Mouse (Mus musculus) myocyte (in vitro differentiated cells): Measurements from ENCODE around the gene Mprip.

Experiments used
- MAX ChIP-seq: IDR thresholded peaks from one replicate; pipeline ENCODE4 v1.6.1; 2011; ENCODE audit warnings: low read depth, mild to moderate bottlenecking, control low read depth
- MYOG ChIP-seq, 3 experiments: IDR thresholded peaks; one replicate each; pipeline ENCODE4 v1.6.1; 2011; ENCODE audit warnings: control low read depth in 2 of 3, low read depth in 2 of 3, mild to moderate bottlenecking in 2 of 3; ENCODE audit not compliant: insufficient read length in 2 of 3, control insufficient read depth in 1 of 3, insufficient read depth in 1 of 3
- POLR2A ChIP-seq: IDR thresholded peaks from one replicate; pipeline ENCODE4 v1.6.1; 2011; ENCODE audit warnings: low read depth, mild to moderate bottlenecking, control low read depth, moderate library complexity; ENCODE audit not compliant: insufficient read length
- POLR2AphosphoS2 ChIP-seq: IDR thresholded peaks from one replicate; pipeline ENCODE4 v1.6.1; 2011; ENCODE audit warnings: low read depth, control low read depth; ENCODE audit not compliant: insufficient read length
- USF1 ChIP-seq: IDR thresholded peaks from one replicate; pipeline ENCODE4 v1.6.1; 2011; ENCODE audit warnings: low read depth, mild to moderate bottlenecking, control low read depth, moderate library complexity

GRCm38 (mm10) chr11:59769307-59769706, 108.2 kb downstream of the Mprip start:
- no peak for TF ChIP-seq POLR2A
- no peak for TF ChIP-seq USF1
- no peak for TF ChIP-seq POLR2AphosphoS2
- no peak for TF ChIP-seq MYOG (IDR thresholded peaks at IDR 0.05; ENCODE audit: control insufficient read depth in 1 of 3, insufficient read depth in 1 of 3, insufficient read length in 2 of 3, low read depth in 2 of 3)
- no peak for TF ChIP-seq MAX
